Mouse (Mus musculus): ENCODE data around the gene Gjd2. TPM values are rescaled to one million over a fixed set of nuclear protein-coding genes. Genes with fewer than 3 reads are reported as not detected.

The Gjd2 gene
- polyA plus RNA-seq (2016; fragmentation: Nextera tagmentation; extraction: Ambion mirVana) = 0.44 and 1.1 TPM in 2 replicates

- peaks cover 17% of the 10 kb centered on the region for H3K4me1 ChIP-seq
- H3K4me3 ChIP-seq = peak within 1 kb of the TSS; percentile 69
- no peaks in the 10 kb centered on the region for H3K9me3 ChIP-seq (replicated peaks)
- under 1% methylated on average over 51 of the region's 60 CpGs for WGBS
- peaks cover 50% of the 10 kb centered on the region for H3K27me3 ChIP-seq (ENCODE audit: low read depth, poor library complexity, severe bottlenecking)
- H3K27ac ChIP-seq (replicated peaks) = peak within 1 kb of the TSS; percentile 70
- H3K36me3 ChIP-seq = no peaks in the 10 kb centered on the region
- DNase-seq (ENCODE audit: low spot score) = peak; percentile 28
Measured at GRCm38 (mm10) chr2:114013295-114013771, at the start of gene Gjd2. Gene Gjd2 (minus strand): TSS chr2:114013619.

- H3K27me3 ChIP-seq (ENCODE audit: low read depth, poor library complexity, severe bottlenecking) = no peaks in the 10 kb centered on the region; the same call in 1 of the 2 replicates
- no peak overlapping the region for H3K27ac ChIP-seq (replicated peaks)
- 61% methylated on average over 6 of the region's 6 CpGs for WGBS
- H3K36me3 ChIP-seq = no peaks in the 10 kb centered on the region
- no peaks in the 10 kb centered on the region for H3K9me3 ChIP-seq (replicated peaks)
- DNase-seq (ENCODE audit: low spot score) = no peak
- peaks cover 14% of the 10 kb centered on the region for H3K4me1 ChIP-seq
- H3K4me3 ChIP-seq = no peak overlapping the region
Measured at GRCm38 (mm10) chr2:114060071-114060591, 46.7 kb upstream of the Gjd2 start.

GRCm38 (mm10) chr2:114059608-114060007 is 46.2 kb upstream of the Gjd2 start:
- no peaks in the 10 kb centered on the region; the same call in 1 of the 2 replicates for H3K27me3 ChIP-seq (ENCODE audit: low read depth, poor library complexity, severe bottlenecking)
- H3K4me3 ChIP-seq = no peak overlapping the region
- no peaks in the 10 kb centered on the region for H3K36me3 ChIP-seq
- H3K27ac ChIP-seq (replicated peaks) = no peak overlapping the region
- no peak for DNase-seq (ENCODE audit: low spot score)
- H3K9me3 ChIP-seq (replicated peaks) = no peaks in the 10 kb centered on the region
- H3K4me1 ChIP-seq = peaks cover 14% of the 10 kb centered on the region
- 82% methylated on average over 1 of the region's 1 CpGs for WGBS

- no peaks in the 10 kb centered on the region; the same call in 1 of the 2 replicates for H3K27me3 ChIP-seq (ENCODE audit: low read depth, poor library complexity, severe bottlenecking)
- WGBS = 93% methylated on average over 10 of the region's 10 CpGs
Measured at GRCm38 (mm10) chr2:114058226-114058796, 44.9 kb upstream of the Gjd2 start.

GRCm38 (mm10) chr2:114057303-114057853 is 44.0 kb upstream of the Gjd2 start:
- Histone ChIP-seq H3K4me1 (peaks cover 20% of the 10 kb centered on the region), H3K27me3 (ENCODE audit: low read depth, poor library complexity, severe bottlenecking) (no peaks in the 10 kb centered on the region; the same call in 1 of the 2 replicates), H3K36me3 (no peaks in the 10 kb centered on the region), H3K4me3 (no peak overlapping the region), H3K9me3 (replicated peaks) (no peaks in the 10 kb centered on the region), H3K27ac (replicated peaks) (peak overlapping the region; percentile 73)
- DNase-seq (ENCODE audit: low spot score) = peak; percentile 15
- WGBS = 22% methylated on average over 10 of the region's 10 CpGs

More at GRCm38 (mm10) chr2:114058226-114058796, 44.9 kb upstream of the Gjd2 start:
- no peak overlapping the region for H3K4me3 ChIP-seq
- H3K4me1 ChIP-seq = peaks cover 14% of the 10 kb centered on the region
- DNase-seq (ENCODE audit: low spot score) = no peak
- H3K27ac ChIP-seq (replicated peaks) = no peak overlapping the region
- H3K9me3 ChIP-seq (replicated peaks) = no peaks in the 10 kb centered on the region
- H3K36me3 ChIP-seq = no peaks in the 10 kb centered on the region

GRCm38 (mm10) chr2:114054129-114054528 is 40.7 kb upstream of the Gjd2 start:
- Histone ChIP-seq H3K27me3 (ENCODE audit: low read depth, poor library complexity, severe bottlenecking) (no peaks in the 10 kb centered on the region; the same call in 1 of the 2 replicates), H3K4me1 (peaks cover 16% of the 10 kb centered on the region), H3K36me3 (no peaks in the 10 kb centered on the region), H3K9me3 (replicated peaks) (no peaks in the 10 kb centered on the region), H3K4me3 (no peak overlapping the region), H3K27ac (replicated peaks) (no peak overlapping the region)
- WGBS = 87% methylated on average over 4 of the region's 4 CpGs
- no peak for DNase-seq (ENCODE audit: low spot score)

- Histone ChIP-seq H3K9me3 (replicated peaks) (no peaks in the 10 kb centered on the region), H3K27me3 (ENCODE audit: low read depth, poor library complexity, severe bottlenecking) (no peaks in the 10 kb centered on the region; the same call in 1 of the 2 replicates), H3K27ac (replicated peaks) (peak within 1 kb of the TSS; percentile 52; the same call in 1 of the 2 replicates), H3K4me3 (no peak within 1 kb of the TSS), H3K4me1 (peaks cover 16% of the 10 kb centered on the region), H3K36me3 (no peaks in the 10 kb centered on the region)
- 53% methylated on average over 14 of the region's 14 CpGs for WGBS
- DNase-seq (ENCODE audit: low spot score) = no peak
Measured at GRCm38 (mm10) chr2:114052696-114053598, 39.5 kb upstream of the Gjd2 start, which contains the start of gene Actc1. Gene Actc1 (minus strand): TSS chr2:114053548.

- Histone ChIP-seq H3K27ac (replicated peaks) (no peak overlapping the region), H3K9me3 (replicated peaks) (no peaks in the 10 kb centered on the region), H3K4me3 (no peak overlapping the region), H3K4me1 (peaks cover 6% of the 10 kb centered on the region; the same call in 1 of the 2 replicates), H3K27me3 (ENCODE audit: low read depth, poor library complexity, severe bottlenecking) (no peaks in the 10 kb centered on the region), H3K36me3 (no peaks in the 10 kb centered on the region)
- DNase-seq (ENCODE audit: low spot score) = no peak
- WGBS = 92% methylated on average over 14 of the region's 14 CpGs
Measured at GRCm38 (mm10) chr2:114051871-114052241, 38.4 kb upstream of the Gjd2 start.

- 96% methylated on average over 7 of the region's 7 CpGs for WGBS
- Histone ChIP-seq H3K27me3 (ENCODE audit: low read depth, poor library complexity, severe bottlenecking) (no peaks in the 10 kb centered on the region), H3K4me1 (peaks cover 6% of the 10 kb centered on the region; the same call in 1 of the 2 replicates), H3K36me3 (no peaks in the 10 kb centered on the region), H3K27ac (replicated peaks) (no peak overlapping the region), H3K9me3 (replicated peaks) (no peaks in the 10 kb centered on the region), H3K4me3 (no peak overlapping the region)
- DNase-seq (ENCODE audit: low spot score) = no peak
Measured at GRCm38 (mm10) chr2:114051111-114051870, 37.9 kb upstream of the Gjd2 start.

- Histone ChIP-seq H3K9me3 (replicated peaks) (no peaks in the 10 kb centered on the region), H3K36me3 (no peaks in the 10 kb centered on the region), H3K27me3 (ENCODE audit: low read depth, poor library complexity, severe bottlenecking) (no peaks in the 10 kb centered on the region), H3K4me1 (peaks cover 6% of the 10 kb centered on the region; the same call in 1 of the 2 replicates), H3K27ac (replicated peaks) (no peak overlapping the region), H3K4me3 (no peak overlapping the region)
- 93% methylated on average over 7 of the region's 7 CpGs for WGBS
- no peak for DNase-seq (ENCODE audit: low spot score)
Measured at GRCm38 (mm10) chr2:114050150-114050549, 36.7 kb upstream of the Gjd2 start.

GRCm38 (mm10) chr2:114049372-114049771 is 36.0 kb upstream of the Gjd2 start:
- no peak for DNase-seq (ENCODE audit: low spot score)
- Histone ChIP-seq H3K27ac (replicated peaks) (no peak overlapping the region), H3K9me3 (replicated peaks) (no peaks in the 10 kb centered on the region), H3K27me3 (ENCODE audit: low read depth, poor library complexity, severe bottlenecking) (no peaks in the 10 kb centered on the region), H3K36me3 (no peaks in the 10 kb centered on the region), H3K4me3 (no peak overlapping the region), H3K4me1 (peaks cover 6% of the 10 kb centered on the region; the same call in 1 of the 2 replicates)
- 92% methylated on average over 7 of the region's 7 CpGs for WGBS
